Mouse (Mus musculus): ENCODE measurements at regions not wholly inside any gene's neighbourhood (a gene's known extent, or its start where the extent isn't known, plus 50 kb on each side); places are given as distances from the start of the nearest gene placed in this dataset.

DNA sequence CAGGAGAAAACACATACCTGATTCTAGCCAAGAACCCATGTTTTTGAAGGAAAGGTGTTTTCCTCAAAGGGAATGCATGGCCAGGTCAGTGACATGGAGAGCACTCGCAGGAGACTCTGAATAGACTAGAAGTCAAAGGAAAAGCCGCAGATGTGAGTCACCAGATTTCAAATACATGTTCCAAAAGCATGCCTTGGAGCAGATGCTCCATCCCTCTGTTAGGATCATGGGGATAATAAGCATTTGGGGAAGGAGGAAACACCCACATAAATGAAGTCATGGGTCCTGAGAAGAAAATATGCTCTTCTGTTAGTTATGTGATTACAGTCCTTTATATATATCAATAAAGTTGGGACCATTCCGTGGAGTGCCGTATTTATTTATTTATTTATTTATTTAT, 58.7 kb upstream of the Fam241a start:
- H3K9me3 ChIP-seq (ENCODE audit: control insufficient read depth, low read length): no peaks in the 10 kb centered on the region
- H3K9ac ChIP-seq (ENCODE audit: low read depth, low read length): no peak overlapping the region
- no peak overlapping the region for H3K4me2 ChIP-seq (ENCODE audit: low read depth, low read length)
- ATAC-seq (ENCODE audit: low read depth): no peak
- no peak for DNase-seq (ENCODE audit: low spot score)
- WGBS: 97% methylated on average over 4 of the region's 4 CpGs
- no peaks in the 10 kb centered on the region for H3K36me3 ChIP-seq (ENCODE audit: control insufficient read depth, insufficient read depth, low read length)
- H3K27me3 ChIP-seq (replicated peaks; ENCODE audit: control insufficient read depth, insufficient read depth, low read length): no peaks in the 10 kb centered on the region
- H3K4me1 ChIP-seq (ENCODE audit: control insufficient read depth, insufficient read depth, low read length): no peaks in the 10 kb centered on the region
- H3K27ac ChIP-seq (replicated peaks; ENCODE audit: low read depth, low read length): no peak overlapping the region
- H3K4me3 ChIP-seq (ENCODE audit: low read depth, low read length): no peak overlapping the region

DNA sequence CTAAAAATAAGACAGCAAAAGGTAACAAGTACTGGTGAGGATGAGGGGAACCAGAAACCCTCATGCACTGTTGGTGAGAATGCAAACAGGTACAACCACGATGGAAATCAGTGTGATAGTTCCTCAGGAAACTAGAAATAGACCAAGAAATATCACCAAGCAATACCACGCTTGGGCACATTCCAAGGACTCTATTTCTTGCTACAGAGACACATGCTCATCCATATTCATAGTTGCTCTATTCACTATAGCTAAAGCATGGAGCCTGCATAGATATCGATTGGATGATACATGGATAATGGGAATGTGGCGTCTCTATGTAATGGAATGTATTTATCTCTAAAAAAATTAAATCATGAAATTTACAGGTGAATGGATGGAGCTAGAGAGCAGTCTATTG, 57.5 kb upstream of the Fam241a start:
- Histone ChIP-seq H3K9me3 (ENCODE audit: control insufficient read depth, low read length) (no peaks in the 10 kb centered on the region), H3K9ac (ENCODE audit: low read depth, low read length) (no peak overlapping the region), H3K27me3 (replicated peaks; ENCODE audit: control insufficient read depth, insufficient read depth, low read length) (no peaks in the 10 kb centered on the region), H3K4me1 (ENCODE audit: control insufficient read depth, insufficient read depth, low read length) (no peaks in the 10 kb centered on the region), H3K27ac (replicated peaks; ENCODE audit: low read depth, low read length) (no peak overlapping the region), H3K4me3 (ENCODE audit: low read depth, low read length) (no peak overlapping the region), H3K4me2 (ENCODE audit: low read depth, low read length) (no peak overlapping the region), H3K36me3 (ENCODE audit: control insufficient read depth, insufficient read depth, low read length) (no peaks in the 10 kb centered on the region)
- WGBS: 85% methylated on average over 4 of the region's 4 CpGs
- no peak for DNase-seq (ENCODE audit: low spot score)
- no peak for ATAC-seq (ENCODE audit: low read depth)

DNA sequence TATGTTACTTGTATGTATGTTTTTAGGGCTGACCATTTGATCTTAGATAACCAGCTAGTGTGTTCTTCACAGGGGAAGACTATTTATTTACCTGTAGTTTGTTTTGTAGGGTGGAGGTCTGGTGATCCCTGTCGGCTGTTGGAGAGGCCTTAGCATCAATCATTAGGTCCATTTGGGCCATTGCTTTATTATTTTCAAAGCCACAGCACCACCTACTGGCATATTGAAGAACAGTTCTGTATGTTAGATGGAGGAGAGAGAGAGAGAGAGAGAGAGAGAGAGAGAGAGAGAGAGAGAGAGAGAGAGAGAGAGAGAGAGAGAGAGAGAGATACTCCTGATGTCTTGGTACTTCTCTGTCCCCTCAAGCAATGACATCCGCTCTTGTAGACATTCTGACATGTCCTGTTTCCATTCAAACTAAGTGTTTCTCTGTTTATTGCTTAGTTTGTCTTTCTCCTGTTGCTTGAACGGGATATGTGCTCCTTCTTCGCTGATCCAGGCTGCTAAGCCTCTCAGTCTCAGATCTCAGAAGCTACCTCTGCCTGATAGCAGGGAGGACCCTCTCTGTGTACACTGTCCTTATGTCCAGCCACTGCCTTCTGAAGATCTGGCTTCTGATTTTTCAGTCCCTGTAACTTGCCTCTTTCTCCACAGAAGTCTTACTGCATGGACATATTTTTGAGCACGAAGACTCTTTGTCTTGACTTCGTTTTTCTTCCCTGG, 52.9 kb upstream of the Fam241a start:
- Histone ChIP-seq H3K4me3 (ENCODE audit: low read depth, low read length) (no peak overlapping the region), H3K27me3 (replicated peaks; ENCODE audit: control insufficient read depth, insufficient read depth, low read length) (no peaks in the 10 kb centered on the region), H3K9me3 (ENCODE audit: control insufficient read depth, low read length) (no peaks in the 10 kb centered on the region), H3K36me3 (ENCODE audit: control insufficient read depth, insufficient read depth, low read length) (no peaks in the 10 kb centered on the region), H3K4me1 (ENCODE audit: control insufficient read depth, insufficient read depth, low read length) (no peaks in the 10 kb centered on the region), H3K9ac (ENCODE audit: low read depth, low read length) (no peak overlapping the region), H3K27ac (replicated peaks; ENCODE audit: low read depth, low read length) (no peak overlapping the region), H3K4me2 (ENCODE audit: low read depth, low read length) (no peak overlapping the region)
- 39% methylated on average over 6 of the region's 6 CpGs for WGBS
- DNase-seq (ENCODE audit: low spot score): peak; percentile 84
- ATAC-seq (ENCODE audit: low read depth): no peak

DNA sequence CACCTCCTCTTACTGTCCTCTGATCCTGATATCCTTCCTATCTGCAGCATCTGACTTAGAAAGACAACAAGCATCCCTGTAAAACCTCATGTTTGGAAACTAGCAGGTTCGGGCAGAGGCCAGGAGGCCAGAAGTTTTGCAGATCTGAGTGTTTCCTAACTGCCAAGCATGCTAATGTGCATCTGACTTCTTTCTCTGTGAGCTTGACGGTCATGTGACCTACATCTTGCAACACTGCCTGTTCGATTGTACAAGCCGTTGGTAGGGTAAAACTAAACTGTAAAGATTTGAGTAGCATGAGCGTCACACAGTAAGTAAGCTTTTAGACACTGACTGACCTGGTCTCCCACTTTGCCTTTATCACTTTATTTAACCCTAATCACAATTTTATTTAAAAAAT, 52.2 kb upstream of the Fam241a start:
- ATAC-seq (ENCODE audit: low read depth) (no peak), DNase-seq (ENCODE audit: low spot score) (no peak)
- H3K9me3 ChIP-seq (ENCODE audit: control insufficient read depth, low read length): no peaks in the 10 kb centered on the region
- no peak overlapping the region for H3K4me3 ChIP-seq (ENCODE audit: low read depth, low read length)
- no peak overlapping the region for H3K27ac ChIP-seq (replicated peaks; ENCODE audit: low read depth, low read length)
- H3K4me1 ChIP-seq (ENCODE audit: control insufficient read depth, insufficient read depth, low read length): no peaks in the 10 kb centered on the region
- no peak overlapping the region for H3K4me2 ChIP-seq (ENCODE audit: low read depth, low read length)
- no peaks in the 10 kb centered on the region for H3K27me3 ChIP-seq (replicated peaks; ENCODE audit: control insufficient read depth, insufficient read depth, low read length)
- H3K9ac ChIP-seq (ENCODE audit: low read depth, low read length): no peak overlapping the region
- WGBS: 76% methylated on average over 5 of the region's 5 CpGs
- H3K36me3 ChIP-seq (ENCODE audit: control insufficient read depth, insufficient read depth, low read length): no peaks in the 10 kb centered on the region
